Mouse (Mus musculus) CD4-positive, CD25-positive, alpha-beta regulatory T cell, adult 4 months (primary cell): Measurements from ENCODE around the gene Gba2. TPM values are rescaled to one million over a fixed set of nuclear protein-coding genes. Genes with fewer than 3 reads are reported as not detected.
A peak's percentile ranks its signal among the peaks of the same experiment; 100 is the strongest.
"Not testable (repeated sequence)": the region's sequence is repeated elsewhere in the genome, so short reads cannot be mapped to it uniquely, and the experiment has no call there.

Source experiments
- ATAC-seq: one replicate; pipeline ENCODE4 v1.8.0; 2017
- polyA plus RNA-seq, 2 experiments: library from polyadenylated mRNA; unstranded; fragments of 100-300 nt; shearing (Covaris generic); gene quantifications; one replicate each; pipeline ENCODE4 v1.2.1; 2017

Gene Gba2
- polyA plus RNA-seq: 10 to 100 TPM; 12.1 to 15.5 TPM

DNA sequence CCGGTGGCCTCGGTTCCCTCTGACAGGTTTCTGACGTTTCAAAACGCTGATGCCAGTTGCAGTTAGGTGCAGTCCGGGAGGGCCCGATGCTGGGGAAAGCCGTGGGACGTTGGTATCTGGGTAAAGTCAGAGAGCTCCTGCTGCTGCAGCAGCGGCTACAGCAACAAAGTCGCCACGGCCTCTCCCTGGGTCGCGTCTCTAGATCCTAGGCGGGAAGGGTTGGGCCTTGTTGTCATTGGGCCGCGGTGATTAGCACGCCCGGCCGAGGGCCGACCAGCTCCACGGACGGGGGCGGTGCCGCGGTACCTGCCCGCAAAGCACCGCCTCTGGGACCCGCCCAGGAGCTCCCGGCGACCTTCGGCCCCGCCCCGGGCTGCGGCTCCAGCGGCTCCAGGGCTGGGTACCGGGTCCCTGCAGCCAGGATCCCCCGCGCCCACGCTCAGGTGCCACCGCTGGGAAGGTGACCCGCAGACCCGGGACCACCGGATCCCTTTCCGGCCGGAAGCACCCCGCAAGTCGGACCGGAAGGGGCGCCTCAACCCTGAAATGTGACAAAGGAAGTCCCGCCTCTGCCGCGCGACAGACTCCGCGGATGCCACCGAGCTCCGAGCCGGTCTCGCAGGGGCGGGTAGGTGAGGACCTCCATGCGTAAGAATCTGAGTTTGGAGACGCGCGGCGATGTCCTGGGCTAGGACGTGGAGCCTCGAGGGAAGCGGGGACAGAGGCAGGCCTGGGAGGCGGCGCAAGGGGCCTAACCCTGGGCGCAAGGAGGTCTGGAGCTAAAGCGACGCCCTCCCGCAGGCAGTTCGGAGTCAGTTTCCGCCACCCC, at the start of gene Gba2, which contains the start of gene Rgp1:
Gene Gba2, minus strand, starts transcription at position 498 of the 829 bp plus-strand sequence.
Gene Rgp1, plus strand, starts transcription at position 340 of the 829 bp plus-strand sequence.
- peak; percentile 92 for ATAC-seq

DNA sequence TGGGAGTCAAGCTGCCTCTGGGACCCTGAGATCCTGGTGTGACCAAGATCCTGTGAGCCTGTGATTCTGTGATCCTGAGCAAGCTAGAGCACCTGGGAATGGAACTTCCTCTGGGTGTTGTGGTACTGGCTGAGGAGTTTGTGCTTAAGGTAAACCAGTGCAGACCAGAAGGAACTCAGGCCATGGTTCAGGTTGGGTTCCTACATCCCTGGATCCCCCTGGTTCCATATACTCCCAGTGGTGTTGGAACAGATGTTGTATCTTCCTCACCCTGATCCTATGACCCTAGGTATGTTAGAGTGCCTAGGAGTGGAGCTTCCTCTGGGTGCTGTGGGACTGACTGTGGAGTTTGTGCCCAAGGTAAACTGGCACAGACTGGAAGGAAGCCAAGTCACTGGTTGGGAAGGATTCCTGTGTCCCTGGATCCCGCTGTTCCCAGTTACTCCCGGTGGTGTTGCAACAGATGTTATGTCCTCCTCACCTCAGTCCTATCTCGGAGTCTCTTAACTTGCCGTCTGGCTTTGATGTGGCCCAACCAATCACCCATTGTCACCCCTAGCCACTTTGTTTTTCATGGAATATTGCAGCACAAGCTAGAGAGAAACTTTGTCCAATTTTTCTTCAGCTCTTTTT, 41.6 kb upstream of the Gba2 start:
- ATAC-seq: no peak

DNA sequence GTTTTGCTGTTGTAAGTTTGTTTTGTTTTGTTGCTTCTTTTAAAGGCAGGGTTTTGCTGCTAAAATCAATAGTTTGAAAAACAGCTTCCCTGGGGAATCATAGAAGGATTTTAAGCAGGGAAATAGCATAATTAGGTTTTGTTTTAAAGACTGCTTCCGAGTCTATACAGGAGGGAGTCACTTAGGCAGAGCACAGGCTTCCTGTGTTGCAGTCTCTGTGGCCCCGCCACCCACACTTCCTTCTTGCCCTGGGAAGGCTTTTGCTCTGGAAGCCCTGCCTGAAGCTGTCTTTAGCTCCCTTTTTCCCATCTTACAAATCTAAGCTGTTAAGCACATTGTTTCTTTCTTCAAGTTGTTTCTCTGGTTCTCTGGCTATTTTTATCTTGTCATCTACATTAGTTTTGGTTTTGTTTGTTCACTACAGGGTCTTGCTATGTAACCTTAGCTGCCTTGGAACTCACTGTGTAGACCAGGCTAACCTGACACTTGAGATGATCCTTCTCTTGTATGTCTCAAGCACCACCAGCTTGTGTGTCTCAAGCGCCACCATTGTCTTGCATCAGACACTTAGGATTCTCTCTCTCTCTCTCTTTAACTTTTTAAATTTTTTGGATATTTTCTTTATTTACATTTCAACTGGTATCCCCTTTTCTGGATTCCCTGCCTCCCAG, 34.5 kb upstream of the Gba2 start:
- no peak for ATAC-seq

DNA sequence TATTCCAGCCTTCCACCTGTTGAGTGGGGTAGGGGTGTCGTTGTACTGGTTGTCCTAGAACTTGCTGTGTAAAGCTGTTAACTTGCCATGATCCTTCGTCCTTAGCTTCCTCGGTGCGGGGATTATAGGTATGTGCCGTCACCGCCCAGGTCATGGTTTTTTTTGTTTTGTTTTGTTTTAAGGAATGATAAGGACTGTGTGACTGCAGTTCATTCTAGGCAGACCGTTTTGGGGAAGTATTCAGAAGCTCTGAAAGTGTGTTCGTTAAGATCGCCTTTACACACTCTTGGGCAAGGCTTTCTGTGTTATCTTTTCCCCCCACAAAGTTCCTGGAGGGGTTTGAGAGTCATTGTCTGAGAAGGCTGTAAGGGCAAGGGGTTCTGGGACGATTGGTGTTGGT, 33.9 kb upstream of the Gba2 start:
- ATAC-seq: no peak

DNA sequence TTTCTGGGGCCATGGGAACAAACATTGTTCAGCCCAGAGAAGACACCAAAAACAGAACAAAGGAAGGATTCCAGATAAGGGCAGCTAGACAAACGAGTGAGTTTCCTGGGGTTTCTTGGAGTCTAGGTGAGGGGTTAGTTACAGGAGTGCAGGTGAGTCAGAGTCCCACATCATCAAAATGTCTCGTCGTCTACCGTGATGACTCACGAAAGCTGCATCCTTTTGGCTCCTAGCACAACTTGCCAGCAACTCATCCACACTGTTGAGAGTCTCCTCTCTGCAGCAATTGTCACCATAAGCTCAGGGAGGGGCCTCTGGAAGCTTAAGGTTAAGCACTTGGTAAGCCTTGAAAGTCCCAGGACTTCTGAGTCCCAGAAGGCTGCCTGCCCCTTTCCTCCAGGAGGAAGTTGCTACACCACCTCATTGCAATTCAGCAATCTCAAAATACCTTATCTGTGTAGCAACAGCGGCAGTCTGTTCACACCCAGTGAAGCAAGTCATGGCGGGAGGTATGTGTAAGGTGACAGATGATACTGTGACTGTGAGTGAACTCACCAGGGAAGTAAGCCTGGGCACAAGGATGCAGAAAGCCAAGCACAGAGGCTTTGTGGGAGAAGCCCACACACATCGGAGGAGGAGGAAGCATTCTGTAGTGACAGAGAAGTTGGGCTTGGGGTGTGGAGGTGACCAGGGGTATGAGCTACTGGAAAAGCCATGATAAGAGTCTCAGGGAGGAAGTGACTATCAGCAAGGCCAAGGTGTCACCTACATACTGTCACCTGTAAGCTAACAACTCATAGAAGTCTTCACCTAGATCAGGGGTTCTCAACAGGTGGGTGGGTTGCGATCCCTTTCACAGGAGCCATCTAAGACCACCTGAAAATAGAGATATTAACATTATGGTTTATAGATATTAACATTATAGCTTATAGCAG, 26.3 kb upstream of the Gba2 start:
- no peak for ATAC-seq

DNA sequence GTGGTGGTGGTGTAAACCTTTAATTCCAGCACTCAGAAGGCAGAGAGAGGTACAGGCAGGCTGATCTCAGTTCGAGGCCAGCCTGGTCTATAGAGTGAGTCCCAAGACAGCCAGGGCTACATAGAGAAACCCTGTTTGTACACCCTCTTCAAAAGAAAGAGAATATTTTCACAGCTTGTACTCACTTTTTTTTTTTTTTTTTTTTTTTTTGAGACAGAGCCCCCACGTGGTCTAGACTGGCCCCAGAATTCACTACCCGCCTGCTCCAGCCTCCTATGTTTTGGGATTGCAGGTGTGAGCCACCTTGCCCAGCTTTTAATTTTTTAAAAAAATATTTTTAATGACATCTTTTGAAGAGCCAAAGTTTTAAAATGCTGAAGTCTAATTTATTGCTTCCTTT, 25.4 kb upstream of the Gba2 start:
- no peak for ATAC-seq

DNA sequence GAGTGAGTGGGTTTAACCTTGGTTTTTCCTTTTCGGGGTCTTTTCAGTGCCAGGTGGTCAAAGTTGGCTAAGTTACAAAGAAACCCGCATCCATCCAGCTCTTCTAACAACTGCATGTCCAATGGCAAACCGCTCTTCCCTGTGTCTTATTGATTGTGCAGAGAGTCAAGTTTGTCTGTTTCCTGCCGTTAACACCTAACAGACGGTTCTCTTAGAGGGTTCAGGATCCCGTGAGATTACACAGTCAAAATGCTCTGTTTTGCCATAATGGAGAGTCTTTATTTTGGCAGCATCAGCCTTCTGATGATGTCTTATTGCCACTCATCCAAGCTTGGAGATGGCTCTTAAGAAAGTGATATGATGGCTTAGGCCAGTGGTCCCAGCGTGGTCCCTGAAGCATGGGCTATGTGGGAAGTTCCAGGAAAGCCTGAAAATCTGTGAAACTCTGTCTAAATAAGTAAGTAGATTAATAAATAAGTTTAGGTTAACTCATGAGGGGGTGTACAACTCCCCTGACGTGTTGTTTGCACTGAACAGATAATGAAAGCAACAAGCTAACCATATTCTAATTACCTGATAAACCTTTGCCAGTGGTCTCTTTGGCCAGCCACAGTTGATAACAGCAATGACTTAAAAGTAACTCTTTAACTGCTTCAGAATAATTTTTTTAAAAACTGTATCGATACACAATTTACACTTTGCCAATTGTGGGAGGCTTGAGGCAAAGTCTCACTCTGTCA, 21.7 kb upstream of the Gba2 start:
- no peak for ATAC-seq

DNA sequence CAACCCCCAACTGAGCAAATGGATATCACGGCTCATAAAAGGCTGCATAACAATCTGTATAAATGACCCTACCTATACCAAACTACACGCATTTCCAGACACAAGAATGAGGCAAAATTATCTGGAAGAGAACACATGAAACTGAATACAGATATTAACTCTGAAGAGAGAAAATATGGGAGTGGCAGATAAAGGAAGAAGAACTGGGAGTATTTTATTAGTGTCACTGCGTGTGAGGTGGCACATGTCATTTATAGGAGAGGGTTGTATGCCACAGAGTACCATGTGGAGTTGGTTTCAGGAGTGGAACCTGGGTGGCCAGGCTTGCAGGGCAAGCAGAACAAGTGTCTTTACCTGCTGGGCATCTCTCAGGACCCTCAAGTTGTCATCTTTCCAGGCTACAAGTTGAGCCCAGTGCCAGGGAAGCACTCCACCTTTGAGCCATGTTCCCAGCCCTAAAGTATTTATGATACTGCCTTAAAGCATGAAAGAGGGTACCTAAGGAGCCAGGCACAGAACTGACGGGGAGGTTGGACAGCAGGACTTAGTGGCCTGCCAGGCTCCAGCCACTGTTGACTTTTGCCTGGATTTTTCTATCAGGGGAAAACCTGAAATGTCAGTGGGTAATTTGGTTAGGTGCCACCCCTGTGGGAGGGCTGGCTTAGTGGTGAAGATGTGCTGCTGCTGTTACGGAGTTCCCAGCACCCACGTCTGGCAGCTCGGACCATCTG, 20.1 kb upstream of the Gba2 start:
- no peak for ATAC-seq

DNA sequence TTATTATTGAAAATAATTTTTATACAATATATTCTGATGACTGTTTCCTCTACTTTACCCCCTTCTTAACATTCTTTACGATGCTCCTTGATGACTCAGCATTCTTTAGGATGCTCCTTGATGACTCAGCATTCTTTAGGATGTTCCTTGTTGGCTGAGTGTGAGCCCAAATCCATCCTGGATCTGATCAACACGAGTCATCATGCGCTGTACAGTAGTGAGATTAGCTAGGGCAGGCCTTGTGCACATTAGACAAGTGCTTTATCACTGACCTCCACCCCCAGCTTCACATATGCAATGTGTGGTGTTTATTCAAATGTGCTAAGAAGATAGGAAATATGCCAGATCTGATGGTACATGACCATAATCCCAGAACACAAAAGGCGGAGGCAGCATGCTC, 19.5 kb upstream of the Gba2 start:
- no peak for ATAC-seq

DNA sequence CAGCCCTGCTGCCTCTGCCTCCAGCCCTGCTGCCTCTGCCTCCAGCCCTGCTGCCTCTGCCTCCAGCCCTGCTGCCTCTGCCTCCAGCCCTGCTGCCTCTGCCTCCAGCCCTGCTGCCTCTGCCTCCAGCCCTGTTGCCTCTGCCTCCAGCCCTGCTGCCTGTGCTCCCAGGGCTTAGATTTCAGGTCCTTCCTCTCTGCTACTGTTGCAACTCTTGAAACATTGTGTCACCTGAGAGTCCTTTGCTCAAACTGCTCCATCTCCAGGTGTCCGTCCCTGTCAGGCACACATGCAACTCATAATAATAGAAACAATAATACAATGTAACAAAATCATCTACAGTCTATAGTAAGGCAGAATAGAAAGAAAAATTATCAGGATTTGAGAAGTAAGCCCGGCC, 17.9 kb upstream of the Gba2 start:
- not testable (repeated sequence) for ATAC-seq

DNA sequence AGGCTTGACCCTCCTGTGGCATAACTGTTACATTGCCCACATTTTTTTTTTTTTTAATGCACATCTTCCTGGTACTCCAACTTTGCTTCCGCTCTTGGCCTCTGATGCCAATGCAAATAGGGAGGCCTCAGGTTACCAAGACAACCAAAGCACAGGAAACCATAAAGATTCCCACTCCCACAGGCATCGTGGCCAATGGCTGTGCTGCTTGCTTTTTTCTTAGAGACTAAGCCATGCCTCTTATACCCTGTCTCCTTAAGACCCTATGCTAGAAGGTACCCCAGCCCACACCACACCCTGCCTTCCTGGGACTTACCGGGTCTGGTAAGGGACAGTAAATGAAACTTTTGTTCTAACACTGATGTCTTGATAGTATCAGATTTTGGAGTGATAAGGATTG, 14.8 kb upstream of the Gba2 start:
- no peak for ATAC-seq

DNA sequence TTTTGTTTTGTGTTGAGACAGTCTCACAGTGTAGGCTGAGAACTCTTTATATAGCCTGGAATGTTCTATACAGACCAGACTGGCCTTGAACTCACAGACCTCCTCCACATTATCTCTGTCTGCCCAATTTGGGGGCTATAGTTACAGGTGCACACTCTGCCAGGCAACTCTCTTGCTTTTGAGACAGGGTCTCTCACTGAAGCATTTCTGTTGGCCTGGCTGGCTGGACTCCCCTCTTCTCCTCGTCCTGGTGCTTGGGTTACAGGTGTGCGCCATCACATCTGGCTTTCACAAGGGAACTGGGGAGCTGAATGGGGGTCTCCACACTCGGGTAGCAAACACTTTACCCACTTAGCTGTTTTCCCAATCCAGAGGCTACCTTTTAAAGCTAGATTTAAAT, 13.3 kb upstream of the Gba2 start:
- ATAC-seq: no peak

DNA sequence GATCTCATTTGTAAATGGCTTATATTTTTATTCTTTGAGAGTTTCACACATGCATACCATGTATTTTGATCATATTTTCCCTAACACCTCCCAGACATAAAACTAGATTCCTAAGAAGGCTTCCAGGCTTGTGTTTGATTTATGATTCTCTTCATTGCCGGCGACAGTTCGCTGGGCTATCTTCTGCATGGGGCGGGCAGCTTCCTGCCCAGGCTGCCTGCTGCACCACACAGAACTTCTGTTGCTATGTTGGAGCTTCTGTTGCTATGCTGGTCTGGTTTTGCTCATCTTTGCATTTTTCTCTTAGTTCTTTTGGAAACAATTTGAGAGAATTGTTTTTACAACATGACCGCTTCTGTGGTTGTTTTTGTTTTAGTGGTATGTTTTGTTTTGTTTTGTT, 12.9 kb upstream of the Gba2 start:
- ATAC-seq: no peak

DNA sequence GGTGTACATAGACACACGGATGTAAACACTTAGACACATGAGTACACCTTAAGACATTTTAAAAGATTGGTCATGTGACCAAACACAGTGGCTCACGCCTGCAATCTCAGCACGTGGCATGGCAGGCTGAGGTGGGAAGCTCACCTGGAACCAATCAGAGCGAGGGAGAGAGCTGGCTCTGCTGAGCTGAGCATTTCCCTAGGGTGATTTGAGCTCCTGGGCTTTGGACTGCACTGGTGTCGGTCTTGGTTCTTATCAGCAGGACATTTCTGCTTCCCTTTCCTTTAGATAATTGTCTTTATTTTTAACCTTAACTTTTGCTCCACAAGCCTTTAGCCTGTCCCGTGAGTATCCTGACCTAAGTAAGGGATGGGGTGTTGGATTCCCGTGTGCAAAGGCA, 9.0 kb upstream of the Gba2 start:
- ATAC-seq: no peak

DNA sequence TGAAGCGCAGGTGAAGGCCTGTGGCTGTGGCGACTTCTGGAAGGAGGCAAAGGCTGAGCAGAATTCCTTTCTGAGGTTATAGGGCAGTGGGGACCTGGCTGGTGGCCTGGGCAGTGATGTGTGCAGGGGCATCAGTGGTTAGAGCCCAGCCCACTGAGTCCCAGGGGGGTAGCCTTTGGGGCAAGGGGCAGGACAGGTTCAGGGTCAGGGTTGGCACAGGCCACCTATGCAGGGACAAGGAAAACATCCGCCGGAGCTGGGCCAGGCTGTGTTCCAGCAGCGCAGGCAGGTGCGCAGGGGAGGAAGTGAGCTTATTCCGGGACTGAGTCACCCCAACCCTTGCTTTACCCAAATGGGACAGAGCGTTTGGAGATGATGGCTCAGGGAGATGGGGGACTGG, 7.7 kb upstream of the Gba2 start:
- ATAC-seq: no peak

DNA sequence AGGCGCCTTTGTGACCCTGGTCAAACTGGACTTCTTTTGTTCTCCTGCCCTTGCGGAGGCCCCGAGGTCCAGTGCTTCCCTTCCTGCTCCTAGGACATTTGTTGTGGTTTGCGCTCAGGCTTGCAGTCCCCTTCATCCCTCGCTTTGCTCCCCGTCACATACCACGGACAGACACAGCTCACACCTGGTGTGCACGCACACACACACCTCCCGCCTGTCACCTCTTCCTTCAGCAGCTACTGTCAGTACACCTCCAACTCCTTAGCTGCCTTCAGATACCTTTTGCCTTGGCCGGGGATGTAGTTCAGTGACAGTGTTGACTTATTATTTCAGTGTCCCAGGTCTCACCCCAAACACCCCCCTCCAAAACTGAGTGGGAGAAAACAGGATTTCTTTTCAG, 7.0 kb upstream of the Gba2 start:
- ATAC-seq: no peak

DNA sequence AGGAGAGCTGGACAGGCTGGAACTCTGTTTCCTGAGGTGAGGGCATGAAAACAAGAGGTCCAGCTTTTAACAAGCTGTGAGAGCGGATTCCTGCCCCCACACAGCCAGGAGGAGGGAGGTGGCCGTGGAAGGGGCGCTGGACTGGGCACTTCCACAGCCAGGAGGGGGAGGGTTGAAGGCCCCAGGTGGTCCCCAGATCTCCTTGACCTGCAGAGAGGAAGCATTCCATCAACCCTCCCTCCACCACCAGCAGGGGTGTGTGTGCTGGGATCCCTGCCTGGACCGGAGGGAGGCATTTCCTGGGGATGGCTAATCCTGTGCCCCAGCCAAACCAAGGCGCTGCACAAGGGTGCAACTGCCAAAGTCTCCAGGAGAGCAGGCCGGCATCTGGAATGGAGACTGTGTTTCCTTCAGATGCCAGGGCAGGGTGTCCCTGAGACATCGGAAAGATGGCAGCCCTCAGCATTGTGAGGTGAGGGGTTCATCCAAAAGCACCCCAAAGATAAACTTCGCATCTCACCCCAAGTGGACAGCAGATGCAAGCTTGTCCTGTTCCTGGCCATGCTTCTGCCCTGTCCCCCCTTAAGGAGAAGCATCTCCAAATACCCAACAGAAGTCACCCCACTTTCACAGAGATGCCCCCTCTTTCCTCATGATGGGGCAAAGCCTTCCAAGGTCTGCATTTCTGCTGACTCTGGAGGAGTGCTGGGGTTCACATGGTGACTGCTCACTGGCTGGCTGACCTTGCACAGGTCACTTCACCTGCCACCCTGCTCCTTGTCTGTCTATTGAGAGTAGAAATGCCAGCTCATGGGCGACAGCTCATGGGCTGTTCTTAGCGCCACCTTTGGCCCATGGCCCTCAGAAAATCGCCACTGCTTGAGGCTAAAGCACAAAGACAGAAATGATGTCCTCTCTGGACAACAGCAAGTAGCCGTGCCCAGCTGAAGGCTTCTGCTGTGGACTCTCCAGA, 6.1 kb upstream of the Gba2 start, which contains the start of gene Msmp:
Gene Msmp, minus strand, starts transcription at position 51 of the 973 bp plus-strand sequence.
- ATAC-seq: no peak

DNA sequence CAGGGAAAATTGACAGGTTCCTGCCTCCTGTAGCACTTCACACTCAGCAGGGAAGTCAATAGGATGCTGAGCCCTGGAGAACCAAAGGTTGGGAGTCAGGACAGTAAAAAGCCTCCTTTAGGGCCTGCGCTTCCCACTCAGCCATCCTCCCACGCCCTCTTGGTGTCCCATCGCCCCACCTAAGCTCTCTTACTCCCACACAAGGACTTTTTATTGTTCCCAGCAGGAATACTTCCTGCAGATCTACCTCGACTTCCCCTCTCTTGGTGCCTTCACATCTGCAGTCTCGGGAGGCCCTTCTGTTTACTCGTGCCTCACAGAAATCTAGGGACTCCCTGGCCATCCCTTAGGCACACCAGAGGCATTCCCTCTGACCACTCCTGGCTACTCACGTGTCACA, 4.7 kb upstream of the Gba2 start:
- ATAC-seq: no peak

DNA sequence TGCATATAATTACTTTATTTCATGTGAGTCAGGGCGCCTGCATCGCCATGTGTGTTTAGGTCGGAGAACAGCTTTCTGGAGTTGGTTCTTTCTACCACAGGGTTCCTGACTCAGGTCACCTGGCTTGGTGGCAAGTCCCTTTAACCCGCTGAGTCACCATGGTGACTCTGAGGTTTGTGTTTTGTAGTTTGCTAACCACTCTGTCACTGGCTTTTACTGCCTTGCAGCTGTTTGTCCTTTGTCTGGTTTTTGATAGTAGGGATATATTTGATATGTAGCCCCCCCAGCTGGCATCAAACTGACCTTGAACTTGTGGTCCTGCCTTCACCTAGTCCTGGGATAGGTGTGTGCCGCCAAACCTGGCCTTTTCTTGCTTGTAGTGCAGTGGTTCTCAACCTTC, 3.6 kb upstream of the Gba2 start:
- no peak for ATAC-seq

DNA sequence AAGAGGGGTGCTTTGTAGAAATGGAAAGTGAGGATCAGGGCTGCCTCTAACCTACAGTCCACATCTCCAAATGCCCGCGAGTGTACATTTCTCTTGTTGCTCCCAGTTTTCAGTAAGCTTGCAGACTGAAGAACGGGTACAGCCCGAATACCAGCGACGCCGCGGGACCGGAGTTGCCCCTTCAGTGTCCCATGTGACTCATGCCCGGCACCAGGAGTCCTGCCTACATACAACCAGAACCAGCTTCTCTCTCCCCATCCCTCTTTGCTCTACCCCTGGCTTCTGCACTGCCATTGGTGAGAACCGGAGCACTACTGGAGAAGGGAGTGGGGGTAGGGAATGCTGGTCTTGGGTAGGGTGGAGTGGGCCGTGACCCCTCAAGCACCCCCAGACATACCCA, 2.7 kb upstream of the Gba2 start:
- ATAC-seq: no peak
